Mouse (Mus musculus): ENCODE results near the gene Slit3.

- TF ChIP-seq CTCF (IDR thresholded peaks at IDR 0.05 in 2 of 3, conservative IDR thresholded peaks at IDR 0.05 in 1 of 3; ENCODE audit: control insufficient read depth in 1 of 3, insufficient read depth in 1 of 3, low read depth in 2 of 3, low read length in 3 of 3, poor library complexity in 1 of 3, severe bottlenecking in 1 of 3) (no peak), POLR2AphosphoS2 (IDR thresholded peaks at IDR 0.05; ENCODE audit: low read length) (no peak), ZKSCAN1 (IDR thresholded peaks at IDR 0.05; ENCODE audit: low read depth, low read length) (no peak), POLR2A (IDR thresholded peaks at IDR 0.05; ENCODE audit: control insufficient read depth in 1 of 2, insufficient read depth in 1 of 2, low read depth in 1 of 2, low read length in 2 of 2, poor library complexity in 1 of 2) (no peak), RCOR1 (IDR thresholded peaks at IDR 0.05; ENCODE audit: low read depth, low read length) (no peak), EP300 (IDR thresholded peaks at IDR 0.05; ENCODE audit: low read depth in 1 of 2, low read length in 2 of 2) (no peak), CHD1 (IDR thresholded peaks at IDR 0.05; ENCODE audit: low read depth, low read length) (no peak), TCF12 (IDR thresholded peaks at IDR 0.05; ENCODE audit: low read depth, low read length) (no peak)
Measured at GRCm38 (mm10) chr11:35608794-35609193, 487.8 kb downstream of the Slit3 start.

Data from MEL (cell line).